Mouse (Mus musculus): Measurements from ENCODE around the gene Itgae.
A peak's percentile ranks its signal among the peaks of the same experiment; 100 is the strongest.

Gene Itgae

GRCm38 (mm10) chr11:73092877-73093276, 2.5 kb downstream of the Itgae start:
- no peak for DNase-seq (ENCODE audit: low spot score)

GRCm38 (mm10) chr11:73094231-73094995, 4.0 kb downstream of the Itgae start:
- no peak for DNase-seq (ENCODE audit: low spot score)

- no peak for DNase-seq (ENCODE audit: low spot score)
Observed at GRCm38 (mm10) chr11:73098860-73099259, 8.5 kb downstream of the Itgae start.

- no peak for DNase-seq (ENCODE audit: low spot score)
Observed at GRCm38 (mm10) chr11:73099976-73100750, 9.8 kb downstream of the Itgae start.

GRCm38 (mm10) chr11:73101308-73101707, 10.9 kb downstream of the Itgae start:
- DNase-seq (ENCODE audit: low spot score), result no peak

GRCm38 (mm10) chr11:73105246-73105645, 14.9 kb downstream of the Itgae start:
- no peak for DNase-seq (ENCODE audit: low spot score)

- DNase-seq (ENCODE audit: low spot score), result peak; percentile 41
Observed at GRCm38 (mm10) chr11:73107358-73107757, 17.0 kb downstream of the Itgae start.

GRCm38 (mm10) chr11:73108195-73108897, 18.0 kb downstream of the Itgae start:
- DNase-seq (ENCODE audit: low spot score), result no peak

GRCm38 (mm10) chr11:73108898-73109625, 18.7 kb downstream of the Itgae start:
- no peak for DNase-seq (ENCODE audit: low spot score)

- DNase-seq (ENCODE audit: low spot score), result no peak
Observed at GRCm38 (mm10) chr11:73109941-73110340, 19.6 kb downstream of the Itgae start.

GRCm38 (mm10) chr11:73111414-73111813, 21.0 kb downstream of the Itgae start:
- no peak for DNase-seq (ENCODE audit: low spot score)

- no peak for DNase-seq (ENCODE audit: low spot score)
Observed at GRCm38 (mm10) chr11:73126495-73126894, 36.1 kb downstream of the Itgae start.

GRCm38 (mm10) chr11:73131020-73131419, 40.6 kb downstream of the Itgae start:
- no peak for DNase-seq (ENCODE audit: low spot score)

GRCm38 (mm10) chr11:73132999-73133398, 42.6 kb downstream of the Itgae start:
- no peak for DNase-seq (ENCODE audit: low spot score)

- no peak for DNase-seq (ENCODE audit: low spot score)
Observed at GRCm38 (mm10) chr11:73134222-73134621, 43.8 kb downstream of the Itgae start.

GRCm38 (mm10) chr11:73136587-73136986, 46.2 kb downstream of the Itgae start:
- DNase-seq (ENCODE audit: low spot score), result no peak

- no peak for DNase-seq (ENCODE audit: low spot score)
Observed at GRCm38 (mm10) chr11:73137116-73137515, 46.7 kb downstream of the Itgae start.

GRCm38 (mm10) chr11:73137591-73138501, 47.5 kb downstream of the Itgae start, which contains the start of gene Haspin:
Gene Haspin (minus strand): TSS chr11:73138294.
- peak; percentile 61 for DNase-seq (ENCODE audit: low spot score)

GRCm38 (mm10) chr11:73144261-73144681, 53.9 kb downstream of the Itgae start:
- no peak for DNase-seq (ENCODE audit: low spot score)

GRCm38 (mm10) chr11:73146026-73146974, 55.9 kb downstream of the Itgae start:
- no peak for DNase-seq (ENCODE audit: low spot score)

All from layer of hippocampus, adult 9-10 months (tissue).